Mouse (Mus musculus) MEL (cell line): ENCODE results near the gene Cavin2. TPM values are rescaled to one million over a fixed set of nuclear protein-coding genes. Genes with fewer than 3 reads are reported as not detected.

Experiments used
- DNase-seq: peaks from one replicate; pipeline ENCODE4 v3.0.0; 2011; ENCODE audit warnings: low read depth, low spot score
- H3K27ac ChIP-seq: 2 replicates; pipeline ENCODE4 v1.5.1; 2012; ENCODE audit warnings: low read depth, mild to moderate bottlenecking, control low read depth, low read length, moderate library complexity; ENCODE audit not compliant: control insufficient read depth
- H3K27me3 ChIP-seq, 2 experiments: fragments of 150-350 bp in 1 of 2; sonication (generic) in 1 of 2; 2 replicates each; pipeline ENCODE4 v1.6.1; 2012; ENCODE audit warnings: low read length in 2 of 2, mild to moderate bottlenecking in 2 of 2, improper control_type of control experiment in 1 of 2, moderate library complexity in 1 of 2; ENCODE audit not compliant: insufficient read depth in 2 of 2, control insufficient read depth in 1 of 2
- H3K36me3 ChIP-seq, 2 experiments: 2 replicates each; pipeline ENCODE4 v1.6.1; 2012 to 2014; ENCODE audit warnings: low read length in 2 of 2, improper control_type of control experiment in 1 of 2, inconsistent platforms in 1 of 2, mild to moderate bottlenecking in 1 of 2; ENCODE audit not compliant: insufficient read depth in 2 of 2, control insufficient read depth in 1 of 2
- H3K4me1 ChIP-seq, 2 experiments: fragments of 150-350 bp in 1 of 2; sonication (generic) in 1 of 2; 2 replicates each; pipeline ENCODE4 v1.6.1; 2012; ENCODE audit warnings: low read length in 2 of 2, improper control_type of control experiment in 1 of 2, mild to moderate bottlenecking in 1 of 2; ENCODE audit not compliant: insufficient read depth in 2 of 2, control insufficient read depth in 1 of 2
- H3K4me3 ChIP-seq, 2 experiments: fragments of 150-350 bp in 1 of 2; sonication (generic) in 1 of 2; 2 replicates each; pipeline ENCODE4 v1.5.1; 2012; ENCODE audit warnings: low read depth in 2 of 2, low read length in 2 of 2, mild to moderate bottlenecking in 2 of 2, moderate library complexity in 2 of 2, control low read depth in 1 of 2, improper control_type of control experiment in 1 of 2; ENCODE audit not compliant: control insufficient read depth in 1 of 2, insufficient read depth in 1 of 2
- H3K79me2 ChIP-seq: 2 replicates; pipeline ENCODE4 v1.6.1; 2012; ENCODE audit warnings: mild to moderate bottlenecking, low read length, moderate library complexity; ENCODE audit not compliant: control insufficient read depth, poor library complexity, insufficient read depth
- H3K9ac ChIP-seq: 2 replicates; pipeline ENCODE4 v1.6.1; 2012; ENCODE audit warnings: low read depth, mild to moderate bottlenecking, control low read depth, low read length, moderate library complexity; ENCODE audit not compliant: control insufficient read depth, poor library complexity, severe bottlenecking
- H3K9me3 ChIP-seq: fragments of 150-350 bp; sonication (generic); replicated peaks from 2 replicates; pipeline ENCODE4 v1.6.1; 2012; ENCODE audit warnings: mild to moderate bottlenecking, low read length, improper control_type of control experiment, moderate library complexity; ENCODE audit not compliant: insufficient read depth
- CHD1 ChIP-seq: IDR thresholded peaks from 2 replicates; pipeline ENCODE4 v1.6.1; 2012; ENCODE audit warnings: low read depth, mild to moderate bottlenecking, inconsistent platforms, low read length, improper control_type of control experiment
- CHD2 ChIP-seq: IDR thresholded peaks from 2 replicates; pipeline ENCODE4 v1.6.1; 2011; ENCODE audit warnings: low read length, improper control_type of control experiment
- EP300 ChIP-seq, 2 experiments: IDR thresholded peaks; 2 replicates each; pipeline ENCODE4 v1.6.1; 2011; ENCODE audit warnings: improper control_type of control experiment in 2 of 2, low read length in 2 of 2, low read depth in 1 of 2, mild to moderate bottlenecking in 1 of 2
- GATA1 ChIP-seq: IDR thresholded peaks from 2 replicates; pipeline ENCODE4 v1.6.1; 2011; ENCODE audit warnings: low read depth, low read length, improper control_type of control experiment
- HCFC1 ChIP-seq: IDR thresholded peaks from 2 replicates; pipeline ENCODE4 v1.6.1; 2012; ENCODE audit warnings: low read depth, mild to moderate bottlenecking, inconsistent platforms, low read length, improper control_type of control experiment, moderate library complexity
- MAZ ChIP-seq: IDR thresholded peaks from 2 replicates; pipeline ENCODE4 v1.6.1; 2012; ENCODE audit warnings: low read depth, mild to moderate bottlenecking, inconsistent platforms, low read length, improper control_type of control experiment
- MEF2A ChIP-seq: IDR thresholded peaks from 2 replicates; pipeline ENCODE4 v1.6.1; 2014; ENCODE audit warnings: low read depth, mild to moderate bottlenecking, inconsistent platforms, low read length, improper control_type of control experiment; ENCODE audit not compliant: poor library complexity, insufficient replicate concordance, severe bottlenecking; ENCODE audit errors: extremely low read depth
- MYC ChIP-seq: IDR thresholded peaks from 2 replicates; pipeline ENCODE4 v1.6.1; 2011; ENCODE audit warnings: low read depth, mild to moderate bottlenecking, low read length, improper control_type of control experiment, moderate library complexity
- NRF1 ChIP-seq: IDR thresholded peaks from 2 replicates; pipeline ENCODE4 v1.6.1; 2014; ENCODE audit warnings: low read depth, mild to moderate bottlenecking, inconsistent platforms, low read length, improper control_type of control experiment, moderate library complexity; ENCODE audit not compliant: poor library complexity, insufficient read depth, severe bottlenecking
- RAD21 ChIP-seq: IDR thresholded peaks from 2 replicates; pipeline ENCODE4 v1.6.1; 2011; ENCODE audit warnings: mild to moderate bottlenecking, low read depth, low read length, improper control_type of control experiment
- TAL1 ChIP-seq: IDR thresholded peaks from 2 replicates; pipeline ENCODE4 v1.6.1; 2012; ENCODE audit warnings: mild to moderate bottlenecking, inconsistent platforms, low read length, moderate library complexity, mixed read lengths
- TBP ChIP-seq: IDR thresholded peaks from 2 replicates; pipeline ENCODE4 v1.8.0; 2011; ENCODE audit warnings: low read depth, low read length, improper control_type of control experiment
- USF2 ChIP-seq, 2 experiments: IDR thresholded peaks; 2 replicates each; pipeline ENCODE4 v1.6.1; 2011 to 2012; ENCODE audit warnings: improper control_type of control experiment in 2 of 2, low read length in 2 of 2, borderline replicate concordance in 1 of 2, inconsistent platforms in 1 of 2, low read depth in 1 of 2, mild to moderate bottlenecking in 1 of 2; ENCODE audit not compliant: insufficient read depth in 1 of 2
- ZC3H11A ChIP-seq: IDR thresholded peaks from 2 replicates; pipeline ENCODE4 v1.6.1; 2012; ENCODE audit warnings: low read depth, mild to moderate bottlenecking, inconsistent platforms, low read length, improper control_type of control experiment
- ZKSCAN1 ChIP-seq: IDR thresholded peaks from 2 replicates; pipeline ENCODE4 v1.6.1; 2012; ENCODE audit warnings: low read depth, mild to moderate bottlenecking, inconsistent platforms, low read length, improper control_type of control experiment, moderate library complexity
- ZMIZ1 ChIP-seq: IDR thresholded peaks from 2 replicates; pipeline ENCODE4 v1.6.1; 2012; ENCODE audit warnings: low read depth, mild to moderate bottlenecking, inconsistent platforms, low read length, improper control_type of control experiment, moderate library complexity
- ZNF384 ChIP-seq: IDR thresholded peaks from 2 replicates; pipeline ENCODE4 v1.6.1; 2012; ENCODE audit warnings: low read depth, mild to moderate bottlenecking, inconsistent platforms, low read length, improper control_type of control experiment
- polyA plus RNA-seq, 2 experiments: library from polyadenylated mRNA; stranded (reverse) in 1 of 2; unstranded in 1 of 2; fragments of >175 nt in 1 of 2; fragments of >200 nt in 1 of 2; gene quantifications; 2 replicates each; pipeline versions ENCODE4 v1.2.1 to v1.2.4; 2012; ENCODE audit warnings: low replicate concordance in 2 of 2, low read depth in 1 of 2; ENCODE audit not compliant: insufficient read length in 2 of 2, insufficient read depth in 1 of 2, missing spikeins in 1 of 2
- total RNA-seq: library from RNA; depleted of rRNA; stranded (reverse); fragments of 300-350 nt; gene quantifications from 2 replicates; pipeline ENCODE4 v1.2.3, GENCODE M21; 2012

The Cavin2 gene
- total and polyA plus RNA-seq, 3 experiments = not detected

DNA sequence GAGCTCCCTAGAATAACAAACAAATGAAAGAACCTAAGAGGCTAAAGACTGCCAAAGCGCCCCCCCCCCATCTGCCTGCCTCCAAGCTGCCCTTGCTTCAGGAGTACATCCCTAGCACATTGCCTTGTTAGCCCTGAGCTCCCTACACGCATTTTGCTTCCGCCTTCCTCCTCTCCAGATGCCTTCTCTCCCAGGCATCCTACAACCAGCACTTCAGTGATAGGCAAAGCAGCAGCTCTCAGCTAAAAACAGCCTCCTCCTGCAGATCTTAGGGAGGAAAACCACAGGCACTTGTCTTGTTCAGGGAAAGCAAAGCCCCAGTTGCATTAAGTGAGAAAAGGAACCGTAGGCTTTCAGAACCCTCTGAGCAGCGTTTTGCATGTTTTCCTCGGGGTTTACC, 45.4 kb downstream of the Cavin2 start:
- no peak overlapping the region for H3K27ac ChIP-seq
- H3K79me2 ChIP-seq = no peaks in the 10 kb centered on the region
- TF ChIP-seq MEF2A (no peak), ZKSCAN1 (no peak), EP300 (IDR thresholded peaks at IDR 0.05; ENCODE audit: low read depth in 1 of 2, low read length in 2 of 2) (no peak), CHD1 (no peak)
- H3K4me3 ChIP-seq = no peak overlapping the region
- no peak for DNase-seq
- no peak overlapping the region for H3K9ac ChIP-seq
- H3K9me3 ChIP-seq = no peaks in the 10 kb centered on the region
- H3K36me3 ChIP-seq = no peaks in the 10 kb centered on the region
- no peaks in the 10 kb centered on the region for H3K4me1 ChIP-seq
- H3K27me3 ChIP-seq = no peaks in the 10 kb centered on the region

- TF ChIP-seq RAD21 (no peak), USF2 (IDR thresholded peaks at IDR 0.05; ENCODE audit: borderline replicate concordance in 1 of 2, insufficient read depth in 1 of 2, low read depth in 1 of 2, low read length in 2 of 2) (no peak), GATA1 (no peak), NRF1 (no peak), MAZ (no peak), TBP (no peak), CHD2 (no peak), ZNF384 (no peak), TAL1 (no peak), MYC (no peak), ZC3H11A (no peak), ZMIZ1 (no peak), HCFC1 (no peak)
- TF ChIP-seq, all 39 proteins: peak for 0
- Histone ChIP-seq H3K27ac (no peak overlapping the region), H3K9me3 (no peaks in the 10 kb centered on the region), H3K9ac (no peak overlapping the region), H3K36me3 (no peaks in the 10 kb centered on the region), H3K79me2 (no peaks in the 10 kb centered on the region), H3K27me3 (no peaks in the 10 kb centered on the region), H3K4me1 (no peaks in the 10 kb centered on the region), H3K4me3 (no peak overlapping the region)
- DNase-seq = no peak
Observed at GRCm38 (mm10) chr1:51335081-51335480, 46.2 kb downstream of the Cavin2 start.
